Mouse (Mus musculus): ENCODE measurements around the gene Vwf. TPM values are rescaled to one million over a fixed set of nuclear protein-coding genes. Genes with fewer than 3 reads are reported as not detected.

The Vwf gene
- total and polyA plus RNA-seq, 2 experiments from 2014 or later: 13.1 to 30.0 TPM

- WGBS: 94% methylated on average over 6 of the region's 6 CpGs
- no peak overlapping the region for H3K4me3 ChIP-seq (ENCODE audit: low read depth, low read length)
- no peak for TF ChIP-seq CTCF (IDR thresholded peaks at IDR 0.05; ENCODE audit: low read depth)
Observed at GRCm38 (mm10) chr6:125540826-125541225, 5.7 kb upstream of the Vwf start.

DNA sequence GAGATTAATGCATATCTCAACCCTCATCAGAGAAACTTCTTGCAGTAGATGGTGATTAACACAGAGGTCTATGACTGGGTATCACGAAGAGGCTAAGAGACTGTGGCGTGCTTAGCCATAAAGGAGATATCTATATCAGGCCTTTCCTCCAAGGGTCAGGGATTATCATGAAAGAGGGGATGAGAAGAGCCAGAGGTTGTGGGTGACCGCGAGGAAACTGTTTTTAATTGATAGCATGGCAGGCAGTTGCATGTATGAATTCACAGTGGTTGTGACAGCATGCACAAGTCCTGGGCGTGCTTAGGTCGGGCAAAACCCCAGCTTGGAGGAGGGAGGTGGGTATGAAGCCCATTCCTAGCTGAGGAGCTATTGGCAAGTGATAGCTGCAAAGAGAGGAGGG, 5.3 kb upstream of the Vwf start:
- TF ChIP-seq CTCF (IDR thresholded peaks at IDR 0.05; ENCODE audit: low read depth): no peak
- Histone ChIP-seq H3K9me3 (ENCODE audit: low read length) (no peaks in the 10 kb centered on the region), H3K36me3 (ENCODE audit: insufficient read depth) (no peaks in the 10 kb centered on the region), H3K9ac (no peak overlapping the region), H3K4me1 (ENCODE audit: insufficient read depth) (no peaks in the 10 kb centered on the region), H3K27me3 (ENCODE audit: insufficient read depth, low read length) (no peaks in the 10 kb centered on the region), H3K4me2 (ENCODE audit: low read depth) (no peak overlapping the region), H3K4me3 (ENCODE audit: low read depth, low read length) (no peak overlapping the region), H3K27ac (ENCODE audit: low read depth, low read length) (no peak overlapping the region)
- no peak for ATAC-seq
- 83% methylated on average over 6 of the region's 6 CpGs for WGBS
- DNase-seq: no peak

More at GRCm38 (mm10) chr6:125540826-125541225, 5.7 kb upstream of the Vwf start:
- no peak overlapping the region for H3K9ac ChIP-seq
- H3K9me3 ChIP-seq (ENCODE audit: low read length): no peaks in the 10 kb centered on the region
- H3K36me3 ChIP-seq (ENCODE audit: insufficient read depth): no peaks in the 10 kb centered on the region
- no peaks in the 10 kb centered on the region for H3K4me1 ChIP-seq (ENCODE audit: insufficient read depth)
- no peaks in the 10 kb centered on the region for H3K27me3 ChIP-seq (ENCODE audit: insufficient read depth, low read length)
- ATAC-seq (no peak), DNase-seq (no peak)
- H3K4me2 ChIP-seq (ENCODE audit: low read depth): no peak overlapping the region
- no peak overlapping the region for H3K27ac ChIP-seq (ENCODE audit: low read depth, low read length)

DNA sequence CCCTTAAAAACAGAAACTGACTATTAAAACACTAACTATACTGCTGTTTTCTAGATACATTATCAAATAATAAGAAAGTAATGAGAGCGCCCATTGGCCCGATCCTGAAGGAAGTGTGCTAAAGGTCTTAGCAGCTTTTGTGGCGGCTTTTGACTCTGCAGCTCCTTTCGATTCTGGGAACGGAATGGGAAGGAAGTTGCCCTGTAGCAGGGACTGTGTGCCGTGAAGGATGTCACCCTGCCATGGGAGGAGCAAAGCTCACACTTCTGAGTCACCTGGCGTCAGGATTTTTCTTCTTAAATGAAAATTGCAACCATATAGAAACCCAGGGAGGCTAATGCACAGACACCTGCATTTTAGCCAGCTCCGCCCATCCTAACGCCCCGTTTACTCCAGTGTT, 1.8 kb downstream of the Vwf start:
- TF ChIP-seq CTCF (IDR thresholded peaks at IDR 0.05; ENCODE audit: low read depth): no peak
- Histone ChIP-seq H3K36me3 (ENCODE audit: insufficient read depth) (no peaks in the 10 kb centered on the region), H3K4me1 (ENCODE audit: insufficient read depth) (no peaks in the 10 kb centered on the region), H3K4me3 (ENCODE audit: low read depth, low read length) (no peak overlapping the region), H3K27ac (ENCODE audit: low read depth, low read length) (no peak overlapping the region), H3K27me3 (ENCODE audit: insufficient read depth, low read length) (no peaks in the 10 kb centered on the region), H3K9ac (no peak overlapping the region), H3K4me2 (ENCODE audit: low read depth) (no peak overlapping the region), H3K9me3 (ENCODE audit: low read length) (no peaks in the 10 kb centered on the region)
- ATAC-seq (no peak), DNase-seq (no peak)
- 84% methylated on average over 10 of the region's 10 CpGs for WGBS

DNA sequence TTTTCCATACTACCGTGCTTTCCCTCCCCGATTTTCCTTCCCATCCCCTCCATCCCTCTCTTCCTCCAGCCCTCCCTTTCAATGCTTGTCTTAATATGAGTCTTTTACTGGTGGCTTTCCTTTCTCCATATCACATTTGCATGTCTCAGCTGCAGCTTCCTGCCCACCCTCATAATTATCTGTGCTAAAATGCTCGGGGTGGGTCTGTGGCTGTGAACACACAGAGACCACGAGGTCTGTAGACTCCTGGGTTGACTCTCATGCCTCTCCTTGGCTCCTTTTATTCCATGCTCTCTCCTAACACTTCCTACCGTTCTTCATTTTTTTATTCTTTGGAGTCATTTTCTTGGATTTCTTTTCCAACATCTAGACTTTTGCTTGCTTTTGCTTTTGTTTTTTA, 3.6 kb downstream of the Vwf start:
- no peak overlapping the region for H3K9ac ChIP-seq
- no peak overlapping the region for H3K27ac ChIP-seq (ENCODE audit: low read depth, low read length)
- no peak overlapping the region for H3K4me2 ChIP-seq (ENCODE audit: low read depth)
- H3K4me3 ChIP-seq (ENCODE audit: low read depth, low read length): no peak overlapping the region
- H3K4me1 ChIP-seq (ENCODE audit: insufficient read depth): no peaks in the 10 kb centered on the region
- TF ChIP-seq CTCF (IDR thresholded peaks at IDR 0.05; ENCODE audit: low read depth): no peak
- H3K36me3 ChIP-seq (ENCODE audit: insufficient read depth): no peaks in the 10 kb centered on the region
- no peak for ATAC-seq
- WGBS: 80% methylated on average over 5 of the region's 5 CpGs
- H3K27me3 ChIP-seq (ENCODE audit: insufficient read depth, low read length): no peaks in the 10 kb centered on the region
- DNase-seq: no peak
- no peaks in the 10 kb centered on the region for H3K9me3 ChIP-seq (ENCODE audit: low read length)

- Histone ChIP-seq H3K9me3 (ENCODE audit: low read length) (no peaks in the 10 kb centered on the region), H3K27ac (ENCODE audit: low read depth, low read length) (no peak overlapping the region), H3K4me1 (ENCODE audit: insufficient read depth) (no peaks in the 10 kb centered on the region), H3K27me3 (ENCODE audit: insufficient read depth, low read length) (no peaks in the 10 kb centered on the region), H3K9ac (no peak overlapping the region), H3K36me3 (ENCODE audit: insufficient read depth) (no peaks in the 10 kb centered on the region), H3K4me2 (ENCODE audit: low read depth) (no peak overlapping the region), H3K4me3 (ENCODE audit: low read depth, low read length) (no peak overlapping the region)
- no peak for DNase-seq
- 71% methylated on average over 6 of the region's 6 CpGs for WGBS
- no peak for ATAC-seq
- TF ChIP-seq CTCF (IDR thresholded peaks at IDR 0.05; ENCODE audit: low read depth): no peak
Observed at GRCm38 (mm10) chr6:125552760-125553159, 6.2 kb downstream of the Vwf start.

DNA sequence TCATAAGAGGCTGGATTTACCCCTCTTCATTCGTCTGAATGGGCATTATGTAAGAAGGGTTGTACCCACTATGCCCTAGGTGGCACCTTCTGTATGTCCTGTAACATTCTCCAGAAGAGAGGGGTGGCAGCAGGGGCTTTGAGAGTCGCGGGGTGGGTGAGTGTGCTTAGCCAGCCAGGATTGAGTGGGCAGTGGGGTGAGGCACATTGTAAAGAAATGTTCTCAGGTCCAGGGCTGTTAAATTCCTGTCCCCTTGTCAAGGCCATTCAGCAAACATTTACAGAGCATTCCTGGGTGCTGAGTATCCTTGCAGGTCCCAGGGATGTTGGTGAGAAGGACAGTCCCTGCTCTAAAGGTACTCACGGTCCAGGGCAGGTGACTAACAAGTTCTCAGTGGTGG, 7.0 kb downstream of the Vwf start:
- Histone ChIP-seq H3K4me3 (ENCODE audit: low read depth, low read length) (no peak overlapping the region), H3K9me3 (ENCODE audit: low read length) (no peaks in the 10 kb centered on the region), H3K4me1 (ENCODE audit: insufficient read depth) (no peaks in the 10 kb centered on the region), H3K27me3 (ENCODE audit: insufficient read depth, low read length) (no peaks in the 10 kb centered on the region), H3K9ac (no peak overlapping the region), H3K4me2 (ENCODE audit: low read depth) (no peak overlapping the region), H3K27ac (ENCODE audit: low read depth, low read length) (no peak overlapping the region), H3K36me3 (ENCODE audit: insufficient read depth) (no peaks in the 10 kb centered on the region)
- no peak for TF ChIP-seq CTCF (IDR thresholded peaks at IDR 0.05; ENCODE audit: low read depth)
- 84% methylated on average over 4 of the region's 4 CpGs for WGBS
- ATAC-seq (no peak), DNase-seq (no peak)

DNA sequence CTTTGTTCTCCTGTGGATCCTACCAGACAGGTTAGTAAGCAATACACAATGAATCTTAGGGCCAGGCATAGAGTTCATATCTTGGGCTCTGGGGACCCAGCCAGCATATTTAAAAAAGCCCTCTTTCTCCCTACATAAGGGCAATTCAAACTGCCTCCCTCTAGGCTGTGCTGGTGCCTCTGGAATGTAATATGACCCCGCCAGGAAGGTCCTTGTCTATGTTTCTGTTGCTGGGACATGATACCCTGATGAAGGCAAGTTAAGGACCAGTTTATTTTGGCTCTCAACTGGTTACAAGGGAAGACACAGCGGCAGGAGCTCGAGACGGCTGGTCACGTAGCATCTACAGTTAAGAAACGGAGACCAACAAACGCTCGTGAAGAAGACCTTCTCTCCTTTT, 12.3 kb downstream of the Vwf start:
- DNase-seq (no peak), ATAC-seq (no peak)
- no peaks in the 10 kb centered on the region for H3K27me3 ChIP-seq (ENCODE audit: insufficient read depth, low read length)
- 84% methylated on average over 8 of the region's 8 CpGs for WGBS
- H3K27ac ChIP-seq (ENCODE audit: low read depth, low read length): no peak overlapping the region
- TF ChIP-seq CTCF (IDR thresholded peaks at IDR 0.05; ENCODE audit: low read depth): no peak
- no peaks in the 10 kb centered on the region for H3K4me1 ChIP-seq (ENCODE audit: insufficient read depth)
- H3K4me3 ChIP-seq (ENCODE audit: low read depth, low read length): no peak overlapping the region
- no peaks in the 10 kb centered on the region for H3K36me3 ChIP-seq (ENCODE audit: insufficient read depth)
- no peak overlapping the region for H3K4me2 ChIP-seq (ENCODE audit: low read depth)
- H3K9me3 ChIP-seq (ENCODE audit: low read length): no peaks in the 10 kb centered on the region
- no peak overlapping the region for H3K9ac ChIP-seq

DNA sequence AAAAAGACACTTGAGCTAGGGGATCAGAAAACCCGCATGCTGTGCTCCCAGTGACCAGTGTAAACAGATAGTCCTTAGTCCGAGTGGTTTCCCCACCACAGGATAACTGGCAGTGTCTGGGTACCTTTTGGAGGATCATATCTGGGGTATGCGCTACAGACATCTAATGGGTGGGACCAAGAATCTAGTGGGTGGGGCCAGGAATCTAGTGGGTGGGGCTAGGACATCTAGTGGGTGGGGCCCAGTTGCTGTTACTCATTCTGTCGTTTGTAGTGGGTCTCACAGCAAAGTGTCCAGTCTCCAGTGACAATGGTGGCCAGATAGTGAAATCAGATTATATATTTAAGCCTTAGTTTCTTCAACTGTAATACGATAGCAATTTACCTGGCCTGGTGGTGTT, 14.5 kb downstream of the Vwf start:
- Histone ChIP-seq H3K4me3 (ENCODE audit: low read depth, low read length) (no peak overlapping the region), H3K4me2 (ENCODE audit: low read depth) (no peak overlapping the region), H3K27ac (ENCODE audit: low read depth, low read length) (no peak overlapping the region), H3K9me3 (ENCODE audit: low read length) (no peaks in the 10 kb centered on the region), H3K27me3 (ENCODE audit: insufficient read depth, low read length) (no peaks in the 10 kb centered on the region), H3K36me3 (ENCODE audit: insufficient read depth) (no peaks in the 10 kb centered on the region), H3K4me1 (ENCODE audit: insufficient read depth) (no peaks in the 10 kb centered on the region), H3K9ac (no peak overlapping the region)
- DNase-seq: no peak
- WGBS: 78% methylated on average over 5 of the region's 5 CpGs
- no peak for TF ChIP-seq CTCF (IDR thresholded peaks at IDR 0.05; ENCODE audit: low read depth)
- ATAC-seq: no peak

Measured in forebrain, postnatal 0 days (tissue).